Mouse (Mus musculus): Measurements from ENCODE around the gene Lonp2. TPM values are rescaled to one million over a fixed set of nuclear protein-coding genes. Genes with fewer than 3 reads are reported as not detected.

Lonp2 gene
- polyA plus RNA-seq, 1 experiment from 2014 or later: 50.3 TPM

GRCm38 (mm10) chr8:86758651-86759050 lies 134.8 kb downstream of the Lonp2 start:
- ATAC-seq (replicated peaks; ENCODE audit: low FRiP score) (peak; percentile 58), DNase-seq (ENCODE audit: low spot score) (no peak)
- peaks cover 7% of the 10 kb centered on the region; the same call in 1 of the 2 replicates for H3K27me3 ChIP-seq (replicated peaks; ENCODE audit: control insufficient read depth, insufficient read depth, low read length)
- 0 out of 2 replicates have a peak, but pooled peaks cover 4% of the 10 kb centered on the region for H3K4me1 ChIP-seq (replicated peaks; ENCODE audit: control insufficient read depth, insufficient read depth, low read length)
- no peaks in the 10 kb centered on the region for H3K36me3 ChIP-seq (ENCODE audit: control insufficient read depth, insufficient read depth, low read length)
- no peak overlapping the region for H3K9ac ChIP-seq (ENCODE audit: low read depth, low read length)
- no peak overlapping the region for H3K27ac ChIP-seq (ENCODE audit: low read depth, low read length)
- no peaks in the 10 kb centered on the region for H3K9me3 ChIP-seq (ENCODE audit: control insufficient read depth, low read length)
- H3K4me3 ChIP-seq (ENCODE audit: low read depth, low read length): no peak overlapping the region
- H3K4me2 ChIP-seq: no peak overlapping the region
- WGBS: 49% methylated on average over 3 of the region's 3 CpGs

GRCm38 (mm10) chr8:86759090-86759491 lies 135.2 kb downstream of the Lonp2 start:
- Histone ChIP-seq H3K4me3 (ENCODE audit: low read depth, low read length) (no peak overlapping the region), H3K4me2 (peak overlapping the region; percentile 23; the same call in 1 of the 2 replicates), H3K9me3 (ENCODE audit: control insufficient read depth, low read length) (no peaks in the 10 kb centered on the region), H3K36me3 (ENCODE audit: control insufficient read depth, insufficient read depth, low read length) (no peaks in the 10 kb centered on the region), H3K4me1 (replicated peaks; ENCODE audit: control insufficient read depth, insufficient read depth, low read length) (0 out of 2 replicates have a peak, but pooled peaks cover 4% of the 10 kb centered on the region), H3K9ac (ENCODE audit: low read depth, low read length) (no peak overlapping the region), H3K27me3 (replicated peaks; ENCODE audit: control insufficient read depth, insufficient read depth, low read length) (peaks cover 7% of the 10 kb centered on the region; the same call in 1 of the 2 replicates), H3K27ac (ENCODE audit: low read depth, low read length) (0 out of 2 replicates have a peak overlapping the region, but pooled peaks have one; percentile 26)
- WGBS: 32% methylated on average over 4 of the region's 4 CpGs
- ATAC-seq (replicated peaks; ENCODE audit: low FRiP score) (peak; percentile 90), DNase-seq (ENCODE audit: low spot score) (no peak)

GRCm38 (mm10) chr8:86760746-86761145 lies 136.9 kb downstream of the Lonp2 start:
- Histone ChIP-seq H3K9ac (ENCODE audit: low read depth, low read length) (no peak overlapping the region), H3K9me3 (ENCODE audit: control insufficient read depth, low read length) (no peaks in the 10 kb centered on the region), H3K4me3 (ENCODE audit: low read depth, low read length) (no peak overlapping the region), H3K4me1 (replicated peaks; ENCODE audit: control insufficient read depth, insufficient read depth, low read length) (0 out of 2 replicates have a peak, but pooled peaks cover 4% of the 10 kb centered on the region), H3K27me3 (replicated peaks; ENCODE audit: control insufficient read depth, insufficient read depth, low read length) (peaks cover 7% of the 10 kb centered on the region; the same call in 1 of the 2 replicates), H3K4me2 (no peak overlapping the region), H3K36me3 (ENCODE audit: control insufficient read depth, insufficient read depth, low read length) (no peaks in the 10 kb centered on the region), H3K27ac (ENCODE audit: low read depth, low read length) (no peak overlapping the region)
- 64% methylated on average over 6 of the region's 6 CpGs for WGBS
- ATAC-seq (replicated peaks; ENCODE audit: low FRiP score): no peak
- no peak for DNase-seq (ENCODE audit: low spot score)

DNA sequence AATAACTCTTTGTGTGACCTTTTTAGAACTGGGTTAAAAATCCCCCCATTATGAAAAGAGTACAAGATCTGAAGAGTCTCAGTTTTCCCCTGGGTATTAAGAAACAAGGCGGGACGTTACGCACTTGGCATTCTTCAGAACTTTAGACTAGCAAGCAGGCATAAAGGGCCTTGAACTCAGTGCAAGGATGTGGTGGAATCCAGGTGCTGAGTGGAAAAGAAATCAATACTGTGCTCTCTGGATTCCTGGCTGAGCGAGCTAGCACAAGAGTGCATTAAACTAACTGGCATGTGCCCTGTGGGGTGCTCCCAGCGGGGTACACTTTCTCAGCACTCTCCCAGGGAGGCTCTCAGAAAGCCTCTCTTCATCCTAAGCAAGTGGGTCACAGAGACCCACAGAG lies 139.0 kb downstream of the Lonp2 start:
- no peaks in the 10 kb centered on the region for H3K36me3 ChIP-seq (ENCODE audit: control insufficient read depth, insufficient read depth, low read length)
- ATAC-seq (replicated peaks; ENCODE audit: low FRiP score) (no peak), DNase-seq (ENCODE audit: low spot score) (no peak)
- 0 out of 2 replicates have a peak, but pooled peaks cover 4% of the 10 kb centered on the region for H3K4me1 ChIP-seq (replicated peaks; ENCODE audit: control insufficient read depth, insufficient read depth, low read length)
- no peak overlapping the region for H3K9ac ChIP-seq (ENCODE audit: low read depth, low read length)
- H3K27me3 ChIP-seq (replicated peaks; ENCODE audit: control insufficient read depth, insufficient read depth, low read length): peaks cover 7% of the 10 kb centered on the region; the same call in 1 of the 2 replicates
- no peak overlapping the region for H3K4me2 ChIP-seq
- no peak overlapping the region for H3K27ac ChIP-seq (ENCODE audit: low read depth, low read length)
- H3K9me3 ChIP-seq (ENCODE audit: control insufficient read depth, low read length): no peaks in the 10 kb centered on the region
- 70% methylated on average over 5 of the region's 5 CpGs for WGBS
- H3K4me3 ChIP-seq (ENCODE audit: low read depth, low read length): no peak overlapping the region

DNA sequence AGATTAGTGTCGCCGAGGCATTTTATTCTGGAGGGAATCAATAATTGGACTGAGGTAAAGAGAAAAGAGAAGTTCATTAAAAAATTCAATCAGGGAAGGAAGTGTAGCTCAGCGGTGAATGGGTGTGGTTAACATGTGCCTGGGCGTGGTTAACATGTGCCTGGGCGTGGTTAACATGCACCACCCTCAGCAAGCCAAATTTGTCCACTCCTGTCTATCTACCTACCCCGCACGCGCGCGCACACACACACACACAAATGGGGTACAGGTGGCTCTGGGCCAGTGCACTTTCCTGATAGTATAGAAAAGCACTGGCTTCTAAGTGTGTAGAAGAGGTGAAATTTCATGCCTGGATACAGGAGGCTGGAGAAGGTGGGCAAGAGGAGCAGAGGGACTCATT lies 141.3 kb downstream of the Lonp2 start:
- Histone ChIP-seq H3K27ac (ENCODE audit: low read depth, low read length) (no peak overlapping the region), H3K9ac (ENCODE audit: low read depth, low read length) (no peak overlapping the region), H3K9me3 (ENCODE audit: control insufficient read depth, low read length) (no peaks in the 10 kb centered on the region), H3K36me3 (ENCODE audit: control insufficient read depth, insufficient read depth, low read length) (no peaks in the 10 kb centered on the region), H3K4me1 (replicated peaks; ENCODE audit: control insufficient read depth, insufficient read depth, low read length) (no peaks in the 10 kb centered on the region), H3K27me3 (replicated peaks; ENCODE audit: control insufficient read depth, insufficient read depth, low read length) (peaks cover 7% of the 10 kb centered on the region; the same call in 1 of the 2 replicates), H3K4me3 (ENCODE audit: low read depth, low read length) (no peak overlapping the region), H3K4me2 (no peak overlapping the region)
- DNase-seq (ENCODE audit: low spot score) (no peak), ATAC-seq (replicated peaks; ENCODE audit: low FRiP score) (peak; percentile 78)
- WGBS: 75% methylated on average over 10 of the region's 10 CpGs

- H3K27ac ChIP-seq (ENCODE audit: low read depth, low read length): no peak overlapping the region
- no peak overlapping the region for H3K4me2 ChIP-seq
- DNase-seq (ENCODE audit: low spot score) (no peak), ATAC-seq (replicated peaks; ENCODE audit: low FRiP score) (no peak)
- no peak overlapping the region for H3K4me3 ChIP-seq (ENCODE audit: low read depth, low read length)
- H3K4me1 ChIP-seq (replicated peaks; ENCODE audit: control insufficient read depth, insufficient read depth, low read length): no peaks in the 10 kb centered on the region
- H3K27me3 ChIP-seq (replicated peaks; ENCODE audit: control insufficient read depth, insufficient read depth, low read length): peaks cover 7% of the 10 kb centered on the region; the same call in 1 of the 2 replicates
- H3K9ac ChIP-seq (ENCODE audit: low read depth, low read length): no peak overlapping the region
- H3K9me3 ChIP-seq (ENCODE audit: control insufficient read depth, low read length): no peaks in the 10 kb centered on the region
- no peaks in the 10 kb centered on the region for H3K36me3 ChIP-seq (ENCODE audit: control insufficient read depth, insufficient read depth, low read length)
- 87% methylated on average over 8 of the region's 8 CpGs for WGBS
Observed at GRCm38 (mm10) chr8:86765669-86766068, 141.8 kb downstream of the Lonp2 start.

DNA sequence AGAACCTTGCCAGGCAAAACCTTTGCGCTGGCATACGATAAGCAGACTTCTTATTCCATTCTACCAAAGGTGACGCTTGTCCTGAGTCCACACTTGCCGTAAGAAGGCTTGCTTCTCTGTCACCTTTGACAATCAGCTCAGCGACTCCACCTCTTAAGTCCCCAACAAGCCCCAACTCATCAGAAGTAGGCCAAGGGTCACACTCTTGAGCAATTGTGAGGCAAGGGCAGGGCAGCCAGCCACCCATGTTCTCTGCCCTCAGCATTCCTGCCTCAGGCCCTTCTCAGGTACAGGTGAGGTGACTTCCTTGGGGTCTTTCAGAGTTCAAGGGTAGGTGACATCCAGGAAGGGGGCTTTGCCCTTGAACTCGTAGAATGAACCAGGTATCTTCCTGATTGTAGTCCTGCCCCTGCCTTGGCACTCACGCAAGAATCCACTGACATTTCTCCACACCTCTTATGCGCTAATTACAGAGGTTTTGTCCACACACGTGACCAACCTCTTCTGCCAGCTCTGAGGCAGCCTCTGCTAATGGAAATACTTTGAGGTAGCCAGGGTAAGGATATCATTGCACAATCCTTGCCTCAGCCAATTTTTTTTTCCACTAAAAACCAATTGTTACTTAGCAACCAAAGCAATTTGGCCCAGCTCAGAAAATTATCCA lies 142.8 kb downstream of the Lonp2 start:
- Histone ChIP-seq H3K9me3 (ENCODE audit: control insufficient read depth, low read length) (no peaks in the 10 kb centered on the region), H3K4me3 (ENCODE audit: low read depth, low read length) (no peak overlapping the region), H3K27ac (ENCODE audit: low read depth, low read length) (no peak overlapping the region), H3K4me1 (replicated peaks; ENCODE audit: control insufficient read depth, insufficient read depth, low read length) (no peaks in the 10 kb centered on the region), H3K27me3 (replicated peaks; ENCODE audit: control insufficient read depth, insufficient read depth, low read length) (peaks cover 7% of the 10 kb centered on the region; the same call in 1 of the 2 replicates), H3K36me3 (ENCODE audit: control insufficient read depth, insufficient read depth, low read length) (no peaks in the 10 kb centered on the region), H3K4me2 (no peak overlapping the region), H3K9ac (ENCODE audit: low read depth, low read length) (no peak overlapping the region)
- 83% methylated on average over 9 of the region's 9 CpGs for WGBS
- no peak for DNase-seq (ENCODE audit: low spot score)
- no peak for ATAC-seq (replicated peaks; ENCODE audit: low FRiP score)

- no peaks in the 10 kb centered on the region for H3K36me3 ChIP-seq (ENCODE audit: control insufficient read depth, insufficient read depth, low read length)
- no peak overlapping the region for H3K9ac ChIP-seq (ENCODE audit: low read depth, low read length)
- DNase-seq (ENCODE audit: low spot score) (no peak), ATAC-seq (replicated peaks; ENCODE audit: low FRiP score) (no peak)
- H3K4me1 ChIP-seq (replicated peaks; ENCODE audit: control insufficient read depth, insufficient read depth, low read length): no peaks in the 10 kb centered on the region
- 69% methylated on average over 5 of the region's 5 CpGs for WGBS
- no peaks in the 10 kb centered on the region; the same call in 1 of the 2 replicates for H3K27me3 ChIP-seq (replicated peaks; ENCODE audit: control insufficient read depth, insufficient read depth, low read length)
- H3K27ac ChIP-seq (ENCODE audit: low read depth, low read length): no peak overlapping the region
- no peaks in the 10 kb centered on the region for H3K9me3 ChIP-seq (ENCODE audit: control insufficient read depth, low read length)
- H3K4me3 ChIP-seq (ENCODE audit: low read depth, low read length): no peak overlapping the region
- no peak overlapping the region for H3K4me2 ChIP-seq
Observed at GRCm38 (mm10) chr8:86768499-86768898, 144.7 kb downstream of the Lonp2 start.
